Mouse (Mus musculus) MEL (cell line): ENCODE measurements around the gene Slc4a10. TPM values are rescaled to one million over a fixed set of nuclear protein-coding genes. Genes with fewer than 3 reads are reported as not detected.

Experiments
- DNase-seq: peaks from one replicate; pipeline ENCODE4 v3.0.0; 2011; ENCODE audit warnings: low read depth, low spot score
- H3K27ac ChIP-seq: 2 replicates; pipeline ENCODE4 v1.5.1; 2012; ENCODE audit warnings: low read depth, mild to moderate bottlenecking, control low read depth, low read length, moderate library complexity; ENCODE audit not compliant: control insufficient read depth
- H3K27me3 ChIP-seq, 2 experiments: fragments of 150-350 bp in 1 of 2; sonication (generic) in 1 of 2; 2 replicates each; pipeline ENCODE4 v1.6.1; 2012; ENCODE audit warnings: low read length in 2 of 2, mild to moderate bottlenecking in 2 of 2, improper control_type of control experiment in 1 of 2, moderate library complexity in 1 of 2; ENCODE audit not compliant: insufficient read depth in 2 of 2, control insufficient read depth in 1 of 2
- H3K36me3 ChIP-seq, 2 experiments: 2 replicates each; pipeline ENCODE4 v1.6.1; 2012 to 2014; ENCODE audit warnings: low read length in 2 of 2, improper control_type of control experiment in 1 of 2, inconsistent platforms in 1 of 2, mild to moderate bottlenecking in 1 of 2; ENCODE audit not compliant: insufficient read depth in 2 of 2, control insufficient read depth in 1 of 2
- H3K4me1 ChIP-seq, 2 experiments: fragments of 150-350 bp in 1 of 2; sonication (generic) in 1 of 2; 2 replicates each; pipeline ENCODE4 v1.6.1; 2012; ENCODE audit warnings: low read length in 2 of 2, improper control_type of control experiment in 1 of 2, mild to moderate bottlenecking in 1 of 2; ENCODE audit not compliant: insufficient read depth in 2 of 2, control insufficient read depth in 1 of 2
- H3K4me3 ChIP-seq, 2 experiments: fragments of 150-350 bp in 1 of 2; sonication (generic) in 1 of 2; 2 replicates each; pipeline ENCODE4 v1.5.1; 2012; ENCODE audit warnings: low read depth in 2 of 2, low read length in 2 of 2, mild to moderate bottlenecking in 2 of 2, moderate library complexity in 2 of 2, control low read depth in 1 of 2, improper control_type of control experiment in 1 of 2; ENCODE audit not compliant: control insufficient read depth in 1 of 2, insufficient read depth in 1 of 2
- H3K79me2 ChIP-seq: 2 replicates; pipeline ENCODE4 v1.6.1; 2012; ENCODE audit warnings: mild to moderate bottlenecking, low read length, moderate library complexity; ENCODE audit not compliant: control insufficient read depth, poor library complexity, insufficient read depth
- H3K9ac ChIP-seq: 2 replicates; pipeline ENCODE4 v1.6.1; 2012; ENCODE audit warnings: low read depth, mild to moderate bottlenecking, control low read depth, low read length, moderate library complexity; ENCODE audit not compliant: control insufficient read depth, poor library complexity, severe bottlenecking
- H3K9me3 ChIP-seq: fragments of 150-350 bp; sonication (generic); replicated peaks from 2 replicates; pipeline ENCODE4 v1.6.1; 2012; ENCODE audit warnings: mild to moderate bottlenecking, low read length, improper control_type of control experiment, moderate library complexity; ENCODE audit not compliant: insufficient read depth
- CHD1 ChIP-seq: IDR thresholded peaks from 2 replicates; pipeline ENCODE4 v1.6.1; 2012; ENCODE audit warnings: low read depth, mild to moderate bottlenecking, inconsistent platforms, low read length, improper control_type of control experiment
- CTCF ChIP-seq, 3 experiments: IDR thresholded peaks in 2 of 3; conservative IDR thresholded peaks in 1 of 3; 2 replicates each; pipeline ENCODE4 v1.5.1; 2011 to 2012; ENCODE audit warnings: low read length in 3 of 3, low read depth in 2 of 3, mild to moderate bottlenecking in 2 of 3, improper control_type of control experiment in 1 of 3, inconsistent platforms in 1 of 3, mixed read lengths in 1 of 3, moderate library complexity in 1 of 3; ENCODE audit not compliant: control insufficient read depth in 1 of 3, insufficient read depth in 1 of 3, poor library complexity in 1 of 3, severe bottlenecking in 1 of 3
- E2F4 ChIP-seq: IDR thresholded peaks from 2 replicates; pipeline ENCODE4 v1.6.1; 2011; ENCODE audit warnings: low read depth, low read length, improper control_type of control experiment, borderline replicate concordance
- ETS1 ChIP-seq: IDR thresholded peaks from 2 replicates; pipeline ENCODE4 v1.6.1; 2012; ENCODE audit warnings: low read depth, mild to moderate bottlenecking, inconsistent platforms, low read length, improper control_type of control experiment, moderate library complexity
- GATA1 ChIP-seq: IDR thresholded peaks from 2 replicates; pipeline ENCODE4 v1.6.1; 2011; ENCODE audit warnings: low read depth, low read length, improper control_type of control experiment
- KAT2A ChIP-seq: conservative IDR thresholded peaks from 2 replicates; pipeline ENCODE4 v1.6.1; 2012; ENCODE audit warnings: low read depth, low read length, improper control_type of control experiment, inconsistent platforms
- MAX ChIP-seq: IDR thresholded peaks from 2 replicates; pipeline ENCODE4 v1.6.1; 2011; ENCODE audit warnings: low read length, improper control_type of control experiment
- MXI1 ChIP-seq: IDR thresholded peaks from 2 replicates; pipeline ENCODE4 v1.6.1; 2011; ENCODE audit warnings: mild to moderate bottlenecking, low read depth, low read length, improper control_type of control experiment
- MYB ChIP-seq: IDR thresholded peaks from 2 replicates; pipeline ENCODE4 v1.6.1; 2011; ENCODE audit warnings: mild to moderate bottlenecking, low read depth, low read length, improper control_type of control experiment
- NELFE ChIP-seq: IDR thresholded peaks from 2 replicates; pipeline ENCODE4 v1.6.1; 2011; ENCODE audit warnings: low read depth, low read length, improper control_type of control experiment
- POLR2A ChIP-seq, 2 experiments: IDR thresholded peaks; 2 replicates each; pipeline ENCODE4 v1.6.1; 2011 to 2012; ENCODE audit warnings: low read length in 2 of 2, mild to moderate bottlenecking in 2 of 2, control low read depth in 1 of 2, improper control_type of control experiment in 1 of 2, low read depth in 1 of 2, moderate library complexity in 1 of 2; ENCODE audit not compliant: control insufficient read depth in 1 of 2, insufficient read depth in 1 of 2, poor library complexity in 1 of 2
- POLR2AphosphoS2 ChIP-seq: IDR thresholded peaks from 2 replicates; pipeline ENCODE4 v1.6.1; 2011; ENCODE audit warnings: low read length, improper control_type of control experiment
- RCOR1 ChIP-seq: IDR thresholded peaks from 2 replicates; pipeline ENCODE4 v1.6.1; 2012; ENCODE audit warnings: low read depth, mild to moderate bottlenecking, inconsistent platforms, low read length, improper control_type of control experiment
- SIN3A ChIP-seq: IDR thresholded peaks from 2 replicates; pipeline ENCODE4 v1.6.1; 2012; ENCODE audit warnings: low read length, improper control_type of control experiment, inconsistent platforms
- SMC3 ChIP-seq: IDR thresholded peaks from 2 replicates; pipeline ENCODE4 v1.6.1; 2011; ENCODE audit warnings: low read depth, low read length, improper control_type of control experiment
- TCF12 ChIP-seq: IDR thresholded peaks from 2 replicates; pipeline ENCODE4 v1.6.1; 2014; ENCODE audit warnings: low read depth, mild to moderate bottlenecking, inconsistent platforms, low read length, improper control_type of control experiment, moderate library complexity
- UBTF ChIP-seq: IDR thresholded peaks from 2 replicates; pipeline ENCODE4 v1.6.1; 2012; ENCODE audit warnings: low read depth, mild to moderate bottlenecking, inconsistent platforms, low read length, improper control_type of control experiment, moderate library complexity, borderline replicate concordance; ENCODE audit not compliant: insufficient read depth
- USF2 ChIP-seq, 2 experiments: IDR thresholded peaks; 2 replicates each; pipeline ENCODE4 v1.6.1; 2011 to 2012; ENCODE audit warnings: improper control_type of control experiment in 2 of 2, low read length in 2 of 2, borderline replicate concordance in 1 of 2, inconsistent platforms in 1 of 2, low read depth in 1 of 2, mild to moderate bottlenecking in 1 of 2; ENCODE audit not compliant: insufficient read depth in 1 of 2
- ZC3H11A ChIP-seq: IDR thresholded peaks from 2 replicates; pipeline ENCODE4 v1.6.1; 2012; ENCODE audit warnings: low read depth, mild to moderate bottlenecking, inconsistent platforms, low read length, improper control_type of control experiment
- ZMIZ1 ChIP-seq: IDR thresholded peaks from 2 replicates; pipeline ENCODE4 v1.6.1; 2012; ENCODE audit warnings: low read depth, mild to moderate bottlenecking, inconsistent platforms, low read length, improper control_type of control experiment, moderate library complexity
- polyA plus RNA-seq, 2 experiments: library from polyadenylated mRNA; stranded (reverse) in 1 of 2; unstranded in 1 of 2; fragments of >175 nt in 1 of 2; fragments of >200 nt in 1 of 2; gene quantifications; 2 replicates each; pipeline versions ENCODE4 v1.2.1 to v1.2.4; 2012; ENCODE audit warnings: low replicate concordance in 2 of 2, low read depth in 1 of 2; ENCODE audit not compliant: insufficient read length in 2 of 2, insufficient read depth in 1 of 2, missing spikeins in 1 of 2
- total RNA-seq: library from RNA; depleted of rRNA; stranded (reverse); fragments of 300-350 nt; gene quantifications from 2 replicates; pipeline ENCODE4 v1.2.3, GENCODE M21; 2012

The Slc4a10 gene
- total and polyA plus RNA-seq, 3 experiments: 0.08 TPM; not detected in 2

GRCm38 (mm10) chr2:62355766-62356165 is 309.5 kb downstream of the Slc4a10 start:
- TF ChIP-seq CTCF (IDR thresholded peaks at IDR 0.05 in 2 of 3, conservative IDR thresholded peaks at IDR 0.05 in 1 of 3; ENCODE audit: control insufficient read depth in 1 of 3, insufficient read depth in 1 of 3, low read depth in 2 of 3, low read length in 3 of 3, poor library complexity in 1 of 3, severe bottlenecking in 1 of 3): no peak
- no peak for TF ChIP-seq E2F4
- no peak for TF ChIP-seq CHD1
- TF ChIP-seq TCF12: no peak
- TF ChIP-seq NELFE: no peak
- Histone ChIP-seq H3K4me1 (peaks cover 2 to 4% of the 10 kb centered on the region in 2 experiments), H3K79me2 (no peaks in the 10 kb centered on the region), H3K36me3 (peaks cover 15 to 26% of the 10 kb centered on the region in 2 experiments), H3K27ac (no peak overlapping the region), H3K9ac (no peak overlapping the region), H3K9me3 (no peaks in the 10 kb centered on the region), H3K27me3 (no peaks in the 10 kb centered on the region), H3K4me3 (no peak overlapping the region)
- no peak for DNase-seq

- DNase-seq: no peak
- TF ChIP-seq MAX: no peak
- no peak for TF ChIP-seq KAT2A
- TF ChIP-seq POLR2AphosphoS2: no peak
- no peak for TF ChIP-seq SIN3A
- TF ChIP-seq GATA1: no peak
- no peak for TF ChIP-seq MYB
- no peak for TF ChIP-seq POLR2A (IDR thresholded peaks at IDR 0.05; ENCODE audit: control insufficient read depth in 1 of 2, insufficient read depth in 1 of 2, low read depth in 1 of 2, low read length in 2 of 2, poor library complexity in 1 of 2)
- no peak for TF ChIP-seq E2F4
- no peak for TF ChIP-seq CTCF (IDR thresholded peaks at IDR 0.05 in 2 of 3, conservative IDR thresholded peaks at IDR 0.05 in 1 of 3; ENCODE audit: control insufficient read depth in 1 of 3, insufficient read depth in 1 of 3, low read depth in 2 of 3, low read length in 3 of 3, poor library complexity in 1 of 3, severe bottlenecking in 1 of 3)
- TF ChIP-seq ZC3H11A: no peak
- TF ChIP-seq MXI1: no peak
- TF ChIP-seq ZMIZ1: no peak
- TF ChIP-seq TCF12: no peak
- TF ChIP-seq ETS1: no peak
- TF ChIP-seq SMC3: no peak
- TF ChIP-seq, all 39 proteins: peak for 0
- H3K9ac ChIP-seq: no peak overlapping the region
- H3K9me3 ChIP-seq: no peaks in the 10 kb centered on the region
- no peak overlapping the region for H3K27ac ChIP-seq
- peaks cover 22 to 24% of the 10 kb centered on the region in 2 experiments for H3K36me3 ChIP-seq
- no peaks in the 10 kb centered on the region for H3K27me3 ChIP-seq
- no peak overlapping the region for H3K4me3 ChIP-seq
- peaks cover 6 to 9% of the 10 kb centered on the region in 2 experiments for H3K4me1 ChIP-seq
- no peaks in the 10 kb centered on the region for H3K79me2 ChIP-seq
Measured at GRCm38 (mm10) chr2:62356606-62357005, 310.3 kb downstream of the Slc4a10 start.

- H3K4me1 ChIP-seq: peaks cover 9 to 11% of the 10 kb centered on the region in 2 experiments
- no peak overlapping the region for H3K4me3 ChIP-seq
- H3K9ac ChIP-seq: no peak overlapping the region
- no peak for TF ChIP-seq RCOR1
- no peak for TF ChIP-seq USF2 (IDR thresholded peaks at IDR 0.05; ENCODE audit: borderline replicate concordance in 1 of 2, insufficient read depth in 1 of 2, low read depth in 1 of 2, low read length in 2 of 2)
- no peak for TF ChIP-seq POLR2A (IDR thresholded peaks at IDR 0.05; ENCODE audit: control insufficient read depth in 1 of 2, insufficient read depth in 1 of 2, low read depth in 1 of 2, low read length in 2 of 2, poor library complexity in 1 of 2)
- TF ChIP-seq UBTF: no peak
- TF ChIP-seq ETS1: no peak
- H3K79me2 ChIP-seq: no peaks in the 10 kb centered on the region
- H3K27ac ChIP-seq: no peak overlapping the region
- no peak for DNase-seq
- H3K36me3 ChIP-seq: peaks cover 21 to 24% of the 10 kb centered on the region in 2 experiments
- H3K27me3 ChIP-seq: no peaks in the 10 kb centered on the region
- H3K9me3 ChIP-seq: no peaks in the 10 kb centered on the region
Measured at GRCm38 (mm10) chr2:62357259-62357658, 311.0 kb downstream of the Slc4a10 start.
